Mouse (Mus musculus) WW6 (cell line): ENCODE measurements at regions not wholly inside any gene's neighbourhood (a gene's known extent, or its start where the extent isn't known, plus 50 kb on each side); places are given as distances from the start of the nearest gene placed in this dataset.

Source experiments
- DNase-seq: peaks from one replicate; pipeline ENCODE4 v3.0.0-alpha.2; 2013; ENCODE audit warnings: low read depth, low spot score

DNA sequence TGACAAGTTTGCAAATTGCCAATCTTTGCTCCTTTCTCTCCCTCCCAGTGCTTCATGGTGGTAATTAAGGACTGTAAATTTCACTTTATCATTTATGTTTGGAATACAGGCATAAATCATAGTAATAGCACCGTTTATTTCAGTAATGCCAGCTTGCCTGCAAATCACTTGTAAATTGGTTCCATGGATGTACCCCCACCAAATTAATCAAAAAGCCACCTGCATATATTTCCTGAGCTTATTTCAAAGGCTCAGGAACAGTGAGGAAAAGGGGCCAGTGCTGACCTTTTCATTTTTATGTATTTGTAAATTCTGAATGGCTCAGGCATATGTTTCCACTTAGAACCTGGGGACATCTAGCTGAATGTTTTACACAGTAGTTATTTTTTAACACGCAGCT, 115.0 kb downstream of the D3Ertd751e start:
- DNase-seq: no peak

DNA sequence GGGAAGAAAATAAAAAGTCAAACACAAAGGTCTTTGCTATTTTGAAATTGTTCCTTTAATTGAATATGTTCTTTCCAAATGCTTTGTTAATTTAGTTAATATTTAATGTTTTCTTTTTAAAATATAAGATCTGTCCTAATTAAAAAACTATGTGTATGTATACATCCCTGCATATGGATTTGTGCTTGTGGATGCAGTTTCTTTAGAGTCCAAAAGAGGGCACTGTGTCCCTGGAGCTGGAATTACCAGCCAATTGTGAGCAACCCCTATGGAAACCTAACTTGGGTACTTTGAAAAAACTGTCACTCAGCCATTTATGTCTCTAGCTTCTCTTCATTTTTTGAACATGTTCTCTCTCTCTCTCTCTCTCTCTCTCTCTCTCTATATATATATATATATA, 120.3 kb downstream of the D3Ertd751e start:
- no peak for DNase-seq

- no peak for DNase-seq
These were observed 166.5 kb downstream of the D3Ertd751e start for GRCm38 (mm10) chr3:41908952-41909351.

GRCm38 (mm10) chr3:41913190-41913589, 170.8 kb downstream of the D3Ertd751e start:
- DNase-seq: no peak

GRCm38 (mm10) chr3:41939843-41940242, 197.4 kb downstream of the D3Ertd751e start:
- DNase-seq: no peak

DNA sequence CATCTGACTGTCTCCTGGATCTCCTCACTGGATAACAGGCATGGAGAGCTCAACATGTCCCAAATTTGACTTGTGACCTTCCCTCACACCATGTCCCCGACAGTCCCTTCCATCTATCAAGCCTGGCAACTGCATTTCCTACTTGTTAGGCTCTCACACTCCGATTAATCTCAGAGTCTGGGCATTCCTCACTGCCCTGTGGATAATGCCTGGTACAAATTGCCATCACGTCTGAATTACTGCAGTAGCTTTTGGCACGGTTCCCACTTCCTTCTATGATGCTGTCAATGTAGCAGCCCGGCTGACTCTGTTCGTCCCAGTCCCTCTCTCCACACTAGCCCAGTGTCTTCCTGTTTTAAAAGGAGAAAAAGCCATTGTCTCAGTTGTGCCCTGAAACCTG, 200.6 kb downstream of the D3Ertd751e start:
- no peak for DNase-seq

DNA sequence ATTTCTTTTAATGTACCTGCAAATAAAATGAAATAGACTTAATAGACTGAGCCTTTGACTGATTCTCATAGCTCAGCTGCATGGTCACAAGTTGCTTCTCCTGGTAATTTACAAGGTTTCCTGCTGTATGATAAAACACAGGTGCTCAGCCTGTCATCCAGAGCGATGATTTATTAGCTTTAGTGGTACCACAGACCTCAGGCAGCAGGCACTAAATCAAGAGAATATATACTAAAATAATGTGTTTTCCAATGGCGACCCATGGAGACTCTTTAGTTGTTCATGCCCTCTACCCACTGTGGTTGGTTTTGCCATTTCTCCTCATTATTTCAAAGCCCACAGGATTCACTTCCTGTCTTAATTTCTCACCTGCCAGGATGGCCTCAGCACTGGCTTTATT, 207.0 kb downstream of the D3Ertd751e start:
- DNase-seq: no peak

- no peak for DNase-seq
These were observed 215.0 kb downstream of the D3Ertd751e start for GRCm38 (mm10) chr3:41957385-41957784.

DNA sequence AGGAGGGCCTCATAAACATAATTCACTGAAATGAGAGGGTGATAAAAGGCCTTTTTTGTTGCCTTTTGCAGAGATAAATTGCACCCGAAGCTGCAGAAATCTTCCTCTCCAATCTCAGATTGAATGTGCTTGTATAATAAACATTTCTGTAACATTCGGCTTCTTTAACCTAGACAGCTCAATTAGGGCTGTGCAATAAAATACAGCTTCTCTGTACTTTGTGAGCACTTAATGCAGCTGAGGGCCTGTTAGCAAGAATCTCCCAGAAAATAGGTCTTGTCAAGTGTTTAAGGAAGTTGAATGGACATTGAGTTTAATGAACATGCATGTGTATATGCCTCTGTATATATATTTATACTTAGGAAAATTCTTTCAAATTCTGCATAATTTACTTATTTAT, 217.8 kb downstream of the D3Ertd751e start:
- DNase-seq: no peak

DNA sequence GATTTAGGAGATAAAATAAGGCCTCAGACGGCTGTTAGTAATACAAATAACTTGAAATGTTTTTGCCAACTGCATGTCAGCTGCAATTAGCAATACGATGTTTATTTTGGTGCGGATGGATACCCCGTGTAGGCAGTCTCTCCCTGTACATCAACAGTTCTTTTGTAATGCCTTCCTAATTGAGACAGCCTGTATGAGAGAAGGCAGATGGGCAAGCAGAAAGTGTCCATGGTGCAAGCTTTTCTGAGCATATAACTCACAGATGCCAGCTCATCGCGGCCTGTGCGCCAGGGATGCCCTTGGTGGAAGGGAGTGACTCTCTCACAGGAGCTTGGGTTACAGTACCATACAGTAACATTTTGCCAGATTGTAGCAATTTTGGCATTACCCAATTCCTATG, 220.5 kb downstream of the D3Ertd751e start:
- no peak for DNase-seq

DNA sequence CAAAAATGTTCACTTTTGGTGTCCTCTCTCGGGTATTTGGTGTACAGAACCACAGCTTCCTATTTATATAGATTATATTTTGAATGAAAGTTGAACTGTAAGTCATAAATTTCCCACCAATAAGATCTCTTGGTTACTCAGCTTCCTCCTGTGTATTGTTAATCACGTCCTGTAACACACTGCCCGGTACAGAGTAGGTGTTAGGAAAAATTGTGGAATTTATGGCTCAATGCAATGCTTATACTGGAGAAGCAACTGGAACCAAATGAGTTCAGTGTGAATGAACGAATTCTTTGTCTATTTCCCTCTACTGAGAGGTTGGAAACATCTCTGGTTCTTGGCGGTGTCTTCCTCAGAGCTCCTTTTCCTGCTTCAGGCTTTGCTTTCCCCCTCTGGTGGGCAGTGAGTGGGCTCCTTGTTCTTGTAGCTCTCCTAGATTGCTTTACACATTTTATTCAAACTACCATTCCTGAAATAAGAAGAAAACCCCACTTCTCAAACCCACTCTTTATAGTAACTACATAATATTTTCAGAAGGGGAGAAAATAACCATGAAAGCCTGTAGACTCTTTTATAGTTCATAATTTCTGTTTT, 264.4 kb downstream of the D3Ertd751e start:
- DNase-seq: no peak

DNA sequence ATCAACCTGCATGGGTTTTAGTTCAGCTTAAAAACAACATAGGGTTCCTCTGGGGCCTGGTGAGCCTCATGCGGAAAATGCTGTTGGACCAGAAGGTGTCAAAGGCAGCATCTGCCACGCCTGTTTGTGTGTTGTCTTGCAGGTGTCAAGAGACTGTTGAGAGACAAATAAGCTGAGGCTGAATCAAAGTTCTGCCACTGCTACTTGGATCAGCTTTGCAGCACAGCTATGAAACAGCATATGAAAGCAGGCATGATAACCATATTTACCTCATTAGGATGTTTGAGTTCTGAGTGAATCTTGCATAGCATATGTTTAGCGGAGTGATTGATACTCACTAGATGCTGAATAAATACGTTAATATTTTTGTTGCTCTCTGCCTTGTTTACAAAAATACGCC, 280.8 kb downstream of the D3Ertd751e start:
- DNase-seq: no peak

- no peak for DNase-seq
These were observed 297.2 kb downstream of the D3Ertd751e start for GRCm38 (mm10) chr3:42039632-42040031.

DNA sequence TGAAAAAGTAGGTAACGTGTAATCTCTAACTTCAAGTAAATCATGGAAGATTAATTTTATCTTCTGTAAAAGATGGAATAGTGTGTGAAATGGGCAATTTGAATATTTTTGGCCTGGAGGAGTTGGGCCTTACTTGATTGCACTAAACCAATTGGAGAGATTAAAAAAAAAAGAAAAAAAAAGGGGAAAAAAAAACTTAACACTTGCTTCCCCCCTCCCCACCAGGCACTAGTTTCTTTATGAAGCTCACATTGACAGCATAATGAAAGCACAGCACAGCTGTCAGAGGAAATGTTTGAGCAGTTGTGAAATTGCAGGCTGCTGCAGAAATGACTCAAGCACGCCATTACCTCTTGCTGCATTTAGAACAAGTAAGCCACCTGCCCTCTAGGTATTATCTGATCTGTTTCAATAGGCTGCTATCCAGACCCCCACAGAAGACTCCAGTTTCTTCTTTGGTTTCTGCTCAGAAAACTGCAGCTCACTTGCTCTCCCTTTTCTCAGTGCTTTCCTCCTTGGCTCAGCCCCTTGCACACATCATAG, 297.9 kb downstream of the D3Ertd751e start:
- no peak for DNase-seq

- no peak for DNase-seq
These were observed 298.5 kb downstream of the D3Ertd751e start for GRCm38 (mm10) chr3:42040959-42041358.

- no peak for DNase-seq
These were observed 315.0 kb downstream of the D3Ertd751e start for GRCm38 (mm10) chr3:42057286-42057868.

GRCm38 (mm10) chr3:42065093-42065935, 322.9 kb downstream of the D3Ertd751e start:
- DNase-seq: no peak

DNA sequence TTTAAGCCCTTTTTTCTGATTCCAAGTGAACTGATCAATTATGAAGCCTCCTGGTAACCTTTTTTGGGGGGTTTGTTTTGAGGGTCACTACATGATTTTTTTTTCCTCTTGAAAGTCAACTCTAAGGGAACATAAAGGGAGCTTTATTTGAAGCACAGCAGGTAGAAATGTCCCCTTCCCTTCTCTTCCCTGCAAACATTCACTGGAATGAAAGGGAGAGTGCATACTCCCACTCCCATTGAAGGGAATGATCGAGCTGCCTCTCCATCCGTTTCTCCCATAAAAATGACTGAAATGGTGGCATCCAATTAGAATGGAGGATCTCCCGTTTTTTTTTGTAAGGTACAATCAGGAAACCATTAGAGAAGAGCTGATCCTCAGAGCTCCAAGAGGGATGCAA, 323.6 kb downstream of the D3Ertd751e start:
- no peak for DNase-seq

DNA sequence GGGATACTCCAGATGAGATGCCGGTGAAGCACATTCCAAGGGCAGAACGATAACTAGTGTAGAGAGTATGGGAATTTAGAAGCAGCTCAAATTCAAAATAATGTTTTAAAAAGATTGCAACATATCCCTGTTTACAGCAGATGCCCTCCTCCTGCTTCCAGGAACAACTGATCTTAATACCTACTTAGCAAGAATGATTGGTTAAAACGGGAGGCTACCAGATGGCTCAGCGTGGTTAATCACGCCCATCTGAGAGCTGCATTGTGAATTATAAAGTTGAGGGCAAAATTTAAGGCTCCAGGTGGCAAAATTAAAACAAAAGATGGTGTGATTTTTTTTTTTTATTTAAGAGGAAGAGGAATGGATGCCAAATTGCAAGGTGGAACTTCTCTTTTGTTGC, 324.6 kb downstream of the D3Ertd751e start:
- no peak for DNase-seq

DNA sequence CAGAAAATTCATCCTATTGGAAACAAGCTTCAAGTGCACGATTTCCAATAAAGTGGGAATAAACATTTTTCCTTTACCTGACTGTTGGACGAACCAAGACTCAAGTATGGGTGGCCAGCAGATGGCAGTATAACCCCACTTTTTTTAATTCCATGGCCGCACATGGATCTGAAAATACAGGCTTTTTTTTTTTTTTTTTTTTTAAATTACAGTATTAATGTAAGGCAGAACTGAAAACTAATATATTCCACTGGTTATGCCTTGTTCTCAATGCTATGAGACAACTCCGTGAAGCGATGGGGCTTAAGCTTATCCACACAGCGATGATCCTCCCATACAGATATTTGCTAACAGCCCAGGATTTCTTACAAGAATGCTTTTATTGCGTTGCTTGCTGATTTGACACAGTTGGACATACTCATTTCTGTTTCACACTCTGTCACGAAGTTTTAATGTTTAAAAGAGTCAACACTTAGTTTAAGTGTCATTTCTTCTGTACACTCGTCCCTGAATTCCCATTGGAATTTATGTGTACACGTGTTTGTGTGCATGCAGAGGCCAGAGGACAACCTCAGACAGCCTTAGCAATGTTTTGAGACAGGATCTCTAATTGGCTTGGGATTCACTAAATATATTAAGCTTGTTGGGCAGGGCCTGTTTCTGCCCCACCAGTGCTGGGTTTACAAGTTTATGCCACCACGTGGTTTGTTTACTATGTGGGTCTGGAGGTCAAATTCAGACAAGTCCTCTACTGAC, 332.3 kb downstream of the D3Ertd751e start:
- DNase-seq: peak; percentile 5

GRCm38 (mm10) chr3:42110976-42111847, 368.8 kb downstream of the D3Ertd751e start:
- peak; percentile 3 for DNase-seq
